Mouse (Mus musculus) liver, embryonic 13.5 days (tissue): ENCODE measurements around the gene Sumf1. TPM values are rescaled to one million over a fixed set of nuclear protein-coding genes. Genes with fewer than 3 reads are reported as not detected.

Experiments used
- ATAC-seq: fragments of 200-750 bp; cut with Nextera tagmentation; 2 replicates; pipeline ENCODE4 v1.8.0; 2017; ENCODE audit warnings: low read depth, mild to moderate bottlenecking, moderate number of reproducible peaks, moderate library complexity
- DNase-seq: peaks from one replicate; pipeline ENCODE4 v3.0.0; 2022
- H3K27ac ChIP-seq: fragments of 300-500 bp; sonication (generic); 2 replicates; pipeline ENCODE4 v1.5.1; 2015; ENCODE audit warnings: moderate library complexity, mild to moderate bottlenecking, inconsistent platforms
- H3K27me3 ChIP-seq: fragments of 300-500 bp; sonication (generic); 2 replicates; pipeline ENCODE4 v1.6.1; 2015; ENCODE audit warnings: mild to moderate bottlenecking, inconsistent platforms
- H3K36me3 ChIP-seq: fragments of 300-500 bp; sonication (generic); 2 replicates; pipeline ENCODE4 v1.6.1; 2015; ENCODE audit warnings: mild to moderate bottlenecking, inconsistent platforms
- H3K4me1 ChIP-seq: fragments of 300-500 bp; sonication (generic); replicated peaks from 2 replicates; pipeline ENCODE4 v1.6.1; 2015; ENCODE audit warnings: inconsistent platforms
- H3K4me2 ChIP-seq: fragments of 300-500 bp; sonication (generic); 2 replicates; pipeline ENCODE4 v1.6.1; 2015; ENCODE audit warnings: inconsistent platforms, mild to moderate bottlenecking, moderate library complexity
- H3K4me3 ChIP-seq: fragments of 300-500 bp; sonication (generic); replicated peaks from 2 replicates; pipeline ENCODE4 v1.5.1; 2015; ENCODE audit warnings: mild to moderate bottlenecking, inconsistent platforms
- H3K9ac ChIP-seq: fragments of 300-500 bp; sonication (generic); 2 replicates; pipeline ENCODE4 v1.6.1; 2015; ENCODE audit warnings: mild to moderate bottlenecking, inconsistent platforms
- H3K9me3 ChIP-seq: fragments of 300-500 bp; sonication (generic); replicated peaks from 2 replicates; pipeline ENCODE4 v1.6.1; 2016; ENCODE audit warnings: inconsistent platforms
- WGBS: fragments of 180-500 bp; shearing (Covaris S2); methylation state at CpG from one replicate; pipeline ENCODE4 v1.1.7; 2015; ENCODE audit not compliant: insufficient replicate concordance; 5-methylcytosine and 5-hydroxymethylcytosine counted together
- polyA plus RNA-seq: library from polyadenylated mRNA; unstranded; fragments of >200 nt; fragmentation: Nextera tagmentation; extraction: Ambion mirVana; gene quantifications from 2 replicates; pipeline ENCODE4 v1.2.1, GENCODE M21; 2015

Sumf1 gene
- polyA plus RNA-seq, 1 experiment from 2014 or later, result 9.3 TPM

DNA sequence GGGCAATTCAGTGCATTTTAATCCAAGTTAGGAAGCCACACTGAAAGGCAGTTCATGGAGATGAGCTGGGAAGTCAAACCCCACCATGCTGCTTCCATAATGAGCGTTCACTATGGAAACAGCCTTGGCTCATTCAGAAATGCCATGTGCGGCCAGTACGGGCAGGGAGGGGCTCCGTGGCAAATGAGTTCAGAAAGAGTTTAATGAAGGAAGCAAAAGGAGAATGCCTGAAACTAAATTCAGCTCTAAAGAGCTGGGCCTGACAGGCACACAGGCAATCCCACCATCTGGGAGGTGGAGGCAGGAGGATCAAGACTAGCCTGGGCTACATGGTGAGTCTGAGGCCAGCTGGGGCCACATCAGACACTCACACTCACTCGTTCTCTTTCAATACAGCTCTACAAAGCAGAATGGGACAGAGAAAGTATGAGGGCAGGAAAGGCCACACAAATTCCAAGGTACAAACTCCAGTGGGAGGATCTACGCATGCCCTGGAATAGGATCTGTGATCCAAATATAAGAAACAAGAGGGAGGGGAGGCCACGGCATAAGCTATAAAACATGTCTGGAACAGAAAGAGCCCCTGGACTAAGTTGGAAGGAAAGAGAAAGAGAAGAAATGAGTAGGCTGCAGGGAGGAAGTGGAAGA lies 39.3 kb downstream of the Sumf1 start:
- H3K9me3 ChIP-seq, result no peaks in the 10 kb centered on the region
- ATAC-seq (no peak), DNase-seq (no peak)
- no peak overlapping the region for H3K4me3 ChIP-seq
- H3K27ac ChIP-seq, result no peak overlapping the region
- H3K9ac ChIP-seq, result no peak overlapping the region
- WGBS, result 75% methylated on average over 7 of the region's 7 CpGs
- no peak overlapping the region for H3K4me2 ChIP-seq
- 0 out of 2 replicates have a peak, but pooled peaks cover 2% of the 10 kb centered on the region for H3K4me1 ChIP-seq
- H3K27me3 ChIP-seq, result no peaks in the 10 kb centered on the region
- H3K36me3 ChIP-seq, result 0 out of 2 replicates have a peak, but pooled peaks cover 3% of the 10 kb centered on the region

DNA sequence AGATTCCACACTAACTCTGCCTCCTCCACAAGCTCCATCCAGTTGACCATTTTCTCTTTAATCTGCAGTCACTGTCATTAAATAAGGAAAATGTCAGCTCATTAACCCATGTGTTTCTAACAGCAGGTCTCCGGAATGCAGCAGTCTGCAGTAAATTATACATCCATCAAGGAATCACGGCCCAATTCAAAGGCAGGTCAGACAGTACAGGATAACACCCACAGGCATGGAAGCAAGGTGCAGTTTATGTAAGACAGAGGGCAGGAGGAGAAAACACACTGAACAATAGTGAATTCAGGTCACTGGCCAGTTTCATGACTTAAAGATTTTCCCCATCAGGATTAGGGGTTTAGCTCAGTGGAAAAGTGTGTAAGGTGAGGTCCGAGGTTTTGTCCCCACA lies 40.1 kb downstream of the Sumf1 start:
- Histone ChIP-seq H3K4me2 (no peak overlapping the region), H3K27ac (no peak overlapping the region), H3K9me3 (no peaks in the 10 kb centered on the region), H3K4me3 (no peak overlapping the region), H3K4me1 (0 out of 2 replicates have a peak, but pooled peaks cover 3% of the 10 kb centered on the region), H3K27me3 (no peaks in the 10 kb centered on the region), H3K36me3 (0 out of 2 replicates have a peak, but pooled peaks cover 3% of the 10 kb centered on the region), H3K9ac (no peak overlapping the region)
- WGBS, result 74% methylated on average over 3 of the region's 3 CpGs
- DNase-seq (no peak), ATAC-seq (no peak)

DNA sequence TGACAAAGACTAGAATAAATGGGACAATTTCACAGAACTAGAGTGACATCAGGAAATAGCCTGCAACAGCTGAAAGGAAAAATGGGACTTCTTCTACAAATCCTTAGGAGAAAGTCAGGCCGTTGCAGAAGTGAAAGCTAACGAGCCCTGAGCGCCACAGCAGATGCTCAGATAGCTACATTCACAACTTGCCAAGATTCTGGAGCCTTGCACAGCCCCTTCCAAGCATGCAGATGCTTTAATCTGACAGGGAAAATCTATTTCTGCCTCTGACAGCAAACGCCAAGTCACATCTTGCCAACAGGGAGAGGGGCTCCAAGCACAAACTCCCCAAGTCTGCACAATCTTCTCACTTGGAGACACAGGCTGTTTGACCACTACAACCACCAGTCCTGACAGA lies 42.6 kb downstream of the Sumf1 start:
- H3K9me3 ChIP-seq, result no peaks in the 10 kb centered on the region
- DNase-seq (no peak), ATAC-seq (no peak)
- no peaks in the 10 kb centered on the region for H3K27me3 ChIP-seq
- no peak overlapping the region for H3K9ac ChIP-seq
- H3K27ac ChIP-seq, result no peak overlapping the region
- H3K4me3 ChIP-seq, result no peak overlapping the region
- 0 out of 2 replicates have a peak, but pooled peaks cover 3% of the 10 kb centered on the region for H3K4me1 ChIP-seq
- 0 out of 2 replicates have a peak, but pooled peaks cover 3% of the 10 kb centered on the region for H3K36me3 ChIP-seq
- WGBS, result 69% methylated on average over 4 of the region's 4 CpGs
- no peak overlapping the region for H3K4me2 ChIP-seq

DNA sequence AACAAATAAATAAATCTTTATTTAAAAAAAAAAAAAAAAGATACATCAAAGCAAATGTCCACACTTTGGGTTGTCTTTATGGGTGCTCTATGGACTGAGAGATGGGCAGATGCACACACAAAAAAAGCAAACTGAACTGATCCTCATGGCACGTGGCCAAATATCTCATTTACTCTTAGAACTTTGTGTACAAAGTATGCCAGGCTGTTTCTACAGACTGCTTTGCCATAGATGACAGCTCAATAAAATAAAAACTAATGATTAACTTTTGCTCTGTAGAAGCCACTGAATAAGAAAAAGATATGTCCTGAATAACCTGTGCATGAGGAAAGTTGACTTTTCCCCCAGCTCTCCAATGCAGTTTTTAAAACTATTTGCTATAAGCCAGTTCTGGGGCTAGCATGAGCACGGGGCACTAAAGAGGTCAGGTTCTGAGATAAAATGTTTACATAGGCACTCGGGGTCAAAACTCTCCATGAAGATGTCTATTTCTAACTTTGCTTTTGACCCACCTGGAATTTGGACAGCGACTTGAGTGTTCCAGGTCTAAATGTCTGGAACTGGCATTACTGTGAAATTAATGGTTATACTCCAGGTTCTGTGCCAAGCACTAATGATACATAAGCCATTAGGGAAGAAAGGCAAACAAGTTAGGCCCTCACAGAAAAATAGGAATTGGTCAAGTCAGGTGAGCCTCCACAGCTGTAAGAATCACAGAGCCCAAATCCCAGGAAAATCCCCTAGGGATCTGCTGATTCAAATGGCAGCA lies 44.5 kb downstream of the Sumf1 start:
- DNase-seq (no peak), ATAC-seq (no peak)
- 0 out of 2 replicates have a peak, but pooled peaks cover 3% of the 10 kb centered on the region for H3K4me1 ChIP-seq
- H3K9me3 ChIP-seq, result no peaks in the 10 kb centered on the region
- 64% methylated on average over 4 of the region's 4 CpGs for WGBS
- no peaks in the 10 kb centered on the region for H3K27me3 ChIP-seq
- H3K4me2 ChIP-seq, result no peak overlapping the region
- H3K4me3 ChIP-seq, result no peak overlapping the region
- no peak overlapping the region for H3K9ac ChIP-seq
- 0 out of 2 replicates have a peak, but pooled peaks cover 3% of the 10 kb centered on the region for H3K36me3 ChIP-seq
- H3K27ac ChIP-seq, result no peak overlapping the region

DNA sequence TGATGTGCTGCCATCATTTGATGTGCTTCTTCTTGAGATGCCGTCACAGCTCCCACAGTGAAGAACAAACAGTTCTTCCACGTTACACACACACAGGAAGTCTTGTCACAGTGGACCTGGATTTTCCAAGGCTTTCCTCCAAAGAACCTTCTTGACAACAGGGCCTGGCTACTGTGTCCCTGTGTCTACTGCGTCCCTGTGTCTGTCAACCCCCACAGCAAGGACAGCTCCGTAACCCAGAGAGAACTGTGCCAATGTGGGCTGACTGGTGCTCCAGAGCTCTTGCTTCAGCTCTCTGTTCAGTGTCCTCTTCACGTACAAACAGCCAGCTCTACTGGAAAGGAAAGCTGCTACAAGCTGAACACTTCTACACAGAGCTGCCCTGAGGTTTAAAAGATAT lies 48.4 kb downstream of the Sumf1 start:
- H3K4me2 ChIP-seq, result no peak overlapping the region
- H3K4me3 ChIP-seq, result no peak overlapping the region
- no peak overlapping the region for H3K9ac ChIP-seq
- H3K4me1 ChIP-seq, result 0 out of 2 replicates have a peak, but pooled peaks cover 3% of the 10 kb centered on the region
- ATAC-seq (no peak), DNase-seq (no peak)
- no peaks in the 10 kb centered on the region for H3K36me3 ChIP-seq
- no peak overlapping the region for H3K27ac ChIP-seq
- no peaks in the 10 kb centered on the region for H3K9me3 ChIP-seq
- WGBS, result 73% methylated on average over 5 of the region's 5 CpGs
- H3K27me3 ChIP-seq, result no peaks in the 10 kb centered on the region

DNA sequence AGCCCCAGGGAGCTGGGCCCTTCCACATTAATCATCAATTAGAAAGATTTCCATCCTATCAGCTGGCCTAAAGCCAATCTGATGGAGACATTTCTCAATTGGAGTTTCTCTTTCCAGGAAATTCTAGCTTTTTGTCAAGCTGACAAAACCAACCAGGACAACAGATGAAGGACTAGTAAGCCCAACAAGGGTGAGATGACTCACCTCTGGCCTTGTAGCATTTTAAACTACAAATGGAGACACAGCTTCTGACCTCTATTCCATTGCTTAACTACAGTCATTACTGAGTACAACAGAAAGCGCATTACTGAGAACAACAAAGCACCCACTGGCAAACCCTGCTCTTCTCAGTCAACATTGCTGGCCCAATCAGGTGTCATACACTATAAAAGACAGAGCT lies 49.1 kb downstream of the Sumf1 start:
- ATAC-seq (no peak), DNase-seq (no peak)
- H3K27me3 ChIP-seq, result no peaks in the 10 kb centered on the region

DNA sequence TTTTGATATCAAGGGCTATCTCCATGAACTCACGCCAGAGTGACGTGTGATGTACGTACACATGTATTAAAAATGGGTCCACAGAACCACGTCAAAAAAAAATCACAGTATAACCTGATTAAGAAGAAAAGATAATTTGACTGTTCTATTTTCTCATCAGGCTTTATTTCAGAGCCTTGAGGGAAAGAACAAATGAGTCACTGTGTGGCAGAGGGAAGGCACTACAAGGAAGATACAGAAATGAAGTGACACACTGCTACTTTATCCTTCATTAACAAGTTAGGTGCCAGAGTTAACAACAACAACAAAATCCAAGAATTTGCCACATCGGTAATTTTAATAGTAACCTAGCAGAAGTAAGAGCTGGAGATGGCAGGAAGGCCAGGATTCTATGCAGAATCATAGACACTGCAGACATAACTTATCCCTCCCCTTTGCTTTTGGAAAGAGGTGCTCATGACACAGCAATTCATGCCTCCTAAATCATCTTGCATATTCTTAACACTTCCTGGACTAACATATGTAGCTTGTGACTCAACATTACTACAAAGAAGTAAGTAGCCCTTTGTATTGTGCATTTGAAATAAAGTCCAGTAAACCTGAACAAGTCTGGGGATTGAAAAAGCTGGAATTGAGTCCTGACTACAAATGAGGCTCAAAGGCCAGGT lies 53.0 kb downstream of the Sumf1 start:
- no peak for ATAC-seq
- Histone ChIP-seq H3K4me3 (no peak overlapping the region), H3K9me3 (no peaks in the 10 kb centered on the region), H3K36me3 (no peaks in the 10 kb centered on the region), H3K9ac (no peak overlapping the region), H3K4me1 (no peaks in the 10 kb centered on the region), H3K4me2 (no peak overlapping the region), H3K27ac (no peak overlapping the region), H3K27me3 (no peaks in the 10 kb centered on the region)
- 77% methylated on average over 5 of the region's 5 CpGs for WGBS
- DNase-seq, result no peak

More for the DNA sequence above, 49.1 kb downstream of the Sumf1 start:
- no peak overlapping the region for H3K4me2 ChIP-seq
- H3K9ac ChIP-seq, result no peak overlapping the region
- H3K36me3 ChIP-seq, result no peaks in the 10 kb centered on the region
- H3K4me3 ChIP-seq, result no peak overlapping the region
- 0 out of 2 replicates have a peak, but pooled peaks cover 2% of the 10 kb centered on the region for H3K4me1 ChIP-seq
- no peaks in the 10 kb centered on the region for H3K9me3 ChIP-seq
- H3K27ac ChIP-seq, result no peak overlapping the region
- WGBS, result 84% methylated on average over 1 of the region's 1 CpGs

DNA sequence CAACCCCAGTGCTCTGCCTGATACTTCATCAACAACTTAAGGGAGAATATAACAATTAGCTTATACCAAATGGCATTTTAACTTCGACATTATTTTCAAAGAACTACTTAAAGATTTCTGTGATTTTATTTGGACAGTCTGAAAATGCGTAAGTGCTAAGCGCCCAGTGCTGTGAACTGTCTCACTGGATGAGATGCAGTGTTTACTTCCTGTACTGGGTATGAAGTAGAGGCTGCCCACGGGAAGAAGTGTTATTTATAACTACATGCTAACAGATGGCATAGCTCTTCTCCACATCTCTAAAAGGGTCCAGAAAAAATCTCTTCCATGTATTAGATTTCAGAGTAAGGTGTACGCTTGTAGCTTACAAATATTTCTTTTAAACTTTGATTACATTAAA lies 54.7 kb downstream of the Sumf1 start:
- Histone ChIP-seq H3K36me3 (no peaks in the 10 kb centered on the region), H3K9ac (no peak overlapping the region), H3K27ac (no peak overlapping the region), H3K9me3 (no peaks in the 10 kb centered on the region), H3K4me1 (no peaks in the 10 kb centered on the region), H3K4me3 (no peak overlapping the region), H3K27me3 (no peaks in the 10 kb centered on the region), H3K4me2 (no peak overlapping the region)
- DNase-seq (no peak), ATAC-seq (no peak)
- WGBS, result 65% methylated on average over 5 of the region's 5 CpGs

DNA sequence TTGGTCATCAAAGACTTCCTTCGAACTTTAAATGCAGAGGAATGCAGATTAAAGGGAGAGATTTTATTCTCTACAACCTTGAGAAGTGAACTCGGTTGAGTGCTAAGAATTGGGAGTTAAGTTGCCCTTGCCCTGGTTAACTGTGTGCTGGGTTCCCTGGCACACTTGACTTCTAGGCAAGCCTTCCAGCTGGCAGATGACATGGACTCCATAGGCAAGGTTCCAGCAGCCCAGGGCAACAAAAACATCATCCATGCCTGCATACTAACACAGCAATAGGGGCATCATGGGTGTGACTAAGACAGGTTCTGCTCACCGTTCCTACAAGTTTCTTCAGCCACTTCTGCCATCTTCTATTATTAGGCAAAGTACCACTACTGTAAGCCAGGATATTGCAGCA lies 58.8 kb downstream of the Sumf1 start:
- H3K27me3 ChIP-seq, result no peaks in the 10 kb centered on the region
- H3K4me1 ChIP-seq, result no peaks in the 10 kb centered on the region
- no peaks in the 10 kb centered on the region for H3K36me3 ChIP-seq
- H3K4me2 ChIP-seq, result no peak overlapping the region
- WGBS, result 66% methylated on average over 3 of the region's 3 CpGs
- H3K9ac ChIP-seq, result no peak overlapping the region
- no peak overlapping the region for H3K4me3 ChIP-seq
- no peaks in the 10 kb centered on the region for H3K9me3 ChIP-seq
- H3K27ac ChIP-seq, result no peak overlapping the region
- no peak for ATAC-seq
- DNase-seq, result no peak

DNA sequence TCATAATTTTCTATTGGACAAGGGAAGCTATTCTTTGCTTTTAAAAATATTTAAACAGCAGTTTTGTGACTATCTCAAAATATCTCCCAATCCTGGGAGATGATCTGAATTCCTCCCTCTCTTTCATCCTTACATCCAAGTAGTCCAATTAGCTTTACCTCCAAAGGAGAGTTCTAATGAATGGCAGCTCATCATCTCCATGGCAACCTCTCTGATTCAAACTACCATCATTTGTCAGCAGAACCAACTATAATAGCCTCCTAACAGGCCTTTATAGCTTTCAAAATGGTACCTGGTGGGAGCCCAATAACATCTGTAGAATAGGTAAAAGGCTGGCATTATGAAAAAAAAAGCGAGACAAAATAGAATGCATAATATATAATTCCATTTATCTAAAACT lies 59.9 kb downstream of the Sumf1 start:
- Histone ChIP-seq H3K9ac (no peak overlapping the region), H3K9me3 (no peaks in the 10 kb centered on the region), H3K4me1 (no peaks in the 10 kb centered on the region), H3K4me2 (no peak overlapping the region), H3K27me3 (no peaks in the 10 kb centered on the region), H3K36me3 (no peaks in the 10 kb centered on the region), H3K4me3 (no peak overlapping the region), H3K27ac (no peak overlapping the region)
- no peak for ATAC-seq
- no peak for DNase-seq
- WGBS, result 70% methylated on average over 1 of the region's 1 CpGs

DNA sequence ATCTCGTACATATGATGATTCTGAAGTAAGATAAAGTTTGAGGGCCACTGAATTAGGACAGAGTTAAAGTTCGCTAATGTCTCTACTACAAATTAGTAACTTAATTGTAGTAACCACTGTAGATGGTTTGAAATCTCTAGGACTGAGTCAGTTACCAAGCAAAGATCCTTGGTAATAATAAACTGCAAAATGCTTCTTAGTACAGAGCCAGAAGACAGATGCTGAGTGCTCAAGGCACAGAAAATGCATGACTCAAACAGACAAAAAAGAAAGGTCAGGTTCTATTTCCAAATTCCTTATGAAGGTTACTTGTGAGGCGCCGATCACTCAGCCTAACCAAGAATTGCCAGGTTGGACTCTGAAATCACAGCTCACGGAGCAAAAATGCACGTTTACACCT lies 67.5 kb downstream of the Sumf1 start:
- no peaks in the 10 kb centered on the region for H3K27me3 ChIP-seq
- no peak overlapping the region for H3K9ac ChIP-seq
- no peaks in the 10 kb centered on the region for H3K4me1 ChIP-seq
- no peak overlapping the region for H3K4me3 ChIP-seq
- no peaks in the 10 kb centered on the region for H3K9me3 ChIP-seq
- WGBS, result 82% methylated on average over 6 of the region's 6 CpGs
- no peak overlapping the region for H3K27ac ChIP-seq
- DNase-seq (no peak), ATAC-seq (no peak)
- H3K4me2 ChIP-seq, result no peak overlapping the region
- H3K36me3 ChIP-seq, result no peaks in the 10 kb centered on the region
